Mouse (Mus musculus) lung, embryonic 14.5 days (tissue): ENCODE measurements around the gene Maz. TPM values are rescaled to one million over a fixed set of nuclear protein-coding genes. Genes with fewer than 3 reads are reported as not detected.

Experiments used
- ATAC-seq: fragments of 200-750 bp; cut with Nextera tagmentation; 2 replicates; pipeline ENCODE4 v1.8.0; 2017; ENCODE audit warnings: mild to moderate bottlenecking, moderate TSS enrichment, moderate library complexity; ENCODE audit not compliant: insufficient read depth
- DNase-seq: peaks from one replicate; pipeline ENCODE4 v3.0.0-alpha.2; 2015
- H3K27ac ChIP-seq: fragments of 300-500 bp; sonication (generic); 2 replicates; pipeline ENCODE4 v1.5.1; 2014; ENCODE audit warnings: low read depth, mild to moderate bottlenecking, moderate library complexity
- H3K27me3 ChIP-seq: fragments of 300-500 bp; sonication (generic); 2 replicates; pipeline ENCODE4 v1.6.1; 2014; ENCODE audit warnings: low read length, control low read depth; ENCODE audit not compliant: insufficient read depth
- H3K36me3 ChIP-seq: fragments of 300-500 bp; sonication (generic); 2 replicates; pipeline ENCODE4 v1.6.1; 2014; ENCODE audit warnings: control low read depth; ENCODE audit not compliant: insufficient read depth
- H3K4me1 ChIP-seq: fragments of 300-500 bp; sonication (generic); 2 replicates; pipeline ENCODE4 v1.6.1; 2014; ENCODE audit warnings: antibody characterized with exemption, control low read depth; ENCODE audit not compliant: insufficient read depth
- H3K4me2 ChIP-seq: fragments of 300-500 bp; sonication (generic); 2 replicates; pipeline ENCODE4 v1.6.1; 2014; ENCODE audit warnings: mild to moderate bottlenecking
- H3K4me3 ChIP-seq: fragments of 300-500 bp; sonication (generic); 2 replicates; pipeline ENCODE4 v1.5.1; 2014; ENCODE audit warnings: low read depth, low read length
- H3K9ac ChIP-seq: fragments of 300-500 bp; sonication (generic); 2 replicates; pipeline ENCODE4 v1.6.1; 2014
- H3K9me3 ChIP-seq: fragments of 300-500 bp; sonication (generic); 2 replicates; pipeline ENCODE4 v1.6.1; 2016; ENCODE audit warnings: low read depth, low read length, control low read depth
- CTCF ChIP-seq: IDR thresholded peaks from 2 replicates; pipeline ENCODE4 v1.5.1; 2016; ENCODE audit warnings: antibody characterized with exemption, low read depth
- WGBS: fragments of 180-500 bp; shearing (Covaris S2); extraction: QIAGEN DNeasy Blood & Tissue Kit; methylation state at CpG from one replicate; pipeline ENCODE4 v1.1.7; 2014; 5-methylcytosine and 5-hydroxymethylcytosine counted together
- polyA plus RNA-seq: library from polyadenylated mRNA; unstranded; fragments of >200 nt; fragmentation: Nextera tagmentation; extraction: Ambion mirVana; gene quantifications from 2 replicates; pipeline ENCODE4 v1.2.1, GENCODE M21; 2014

Gene Maz
- polyA plus RNA-seq, 1 experiment from 2014 or later, result 90.8 TPM

DNA sequence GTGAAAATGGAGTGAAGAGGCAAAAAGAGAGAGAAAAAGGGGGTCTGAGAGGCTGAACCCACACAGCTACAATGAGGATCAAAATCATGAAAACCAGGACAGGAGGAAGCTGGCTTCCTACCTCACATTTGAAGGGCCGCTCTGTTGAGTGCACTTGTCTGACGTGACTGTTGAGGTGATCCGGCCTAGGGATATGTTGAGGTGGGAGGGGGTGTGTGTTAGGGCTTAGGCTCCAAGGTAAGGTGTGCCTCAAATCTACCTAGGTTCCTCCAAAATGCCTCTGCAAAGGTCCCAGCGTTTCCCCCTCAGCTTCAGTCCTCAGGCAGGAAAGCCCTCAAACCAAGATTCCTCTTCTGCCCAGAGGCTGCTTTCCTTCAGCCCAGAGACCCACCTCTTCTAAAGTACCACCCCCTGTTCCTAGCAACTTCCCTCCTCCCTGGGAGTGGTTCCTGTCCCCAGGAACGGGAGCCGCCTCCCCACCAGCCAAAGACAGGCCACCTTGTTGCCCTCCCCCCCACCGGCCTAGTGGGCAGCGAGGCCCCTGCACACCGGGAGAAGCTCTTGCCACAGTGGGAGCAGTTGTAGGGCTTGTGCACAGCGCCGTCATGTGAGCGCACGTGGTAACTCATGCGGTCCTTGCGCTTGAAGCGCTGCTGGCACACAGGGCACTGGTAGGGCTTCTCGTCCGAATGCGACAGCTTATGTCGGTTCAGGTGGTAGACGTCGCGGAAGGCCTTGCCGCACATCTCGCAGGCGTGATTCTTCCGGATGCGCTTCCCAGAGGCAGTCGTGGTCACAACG lies 1.9 kb downstream of the Maz start:
- ATAC-seq (peak; percentile 26), DNase-seq (peak; percentile 86)
- peak overlapping the region; percentile 97 for H3K9ac ChIP-seq
- peak overlapping the region; percentile 99 for H3K27ac ChIP-seq
- no peaks in the 10 kb centered on the region for H3K27me3 ChIP-seq
- no peaks in the 10 kb centered on the region for H3K9me3 ChIP-seq
- H3K36me3 ChIP-seq, result peaks cover 57% of the 10 kb centered on the region
- H3K4me1 ChIP-seq, result peaks cover 22% of the 10 kb centered on the region
- peak overlapping the region; percentile 99 for H3K4me2 ChIP-seq
- peak; percentile 78 for TF ChIP-seq CTCF
- WGBS, result 0% methylated on average over 30 of the region's 30 CpGs
- H3K4me3 ChIP-seq, result peak overlapping the region; percentile 97

DNA sequence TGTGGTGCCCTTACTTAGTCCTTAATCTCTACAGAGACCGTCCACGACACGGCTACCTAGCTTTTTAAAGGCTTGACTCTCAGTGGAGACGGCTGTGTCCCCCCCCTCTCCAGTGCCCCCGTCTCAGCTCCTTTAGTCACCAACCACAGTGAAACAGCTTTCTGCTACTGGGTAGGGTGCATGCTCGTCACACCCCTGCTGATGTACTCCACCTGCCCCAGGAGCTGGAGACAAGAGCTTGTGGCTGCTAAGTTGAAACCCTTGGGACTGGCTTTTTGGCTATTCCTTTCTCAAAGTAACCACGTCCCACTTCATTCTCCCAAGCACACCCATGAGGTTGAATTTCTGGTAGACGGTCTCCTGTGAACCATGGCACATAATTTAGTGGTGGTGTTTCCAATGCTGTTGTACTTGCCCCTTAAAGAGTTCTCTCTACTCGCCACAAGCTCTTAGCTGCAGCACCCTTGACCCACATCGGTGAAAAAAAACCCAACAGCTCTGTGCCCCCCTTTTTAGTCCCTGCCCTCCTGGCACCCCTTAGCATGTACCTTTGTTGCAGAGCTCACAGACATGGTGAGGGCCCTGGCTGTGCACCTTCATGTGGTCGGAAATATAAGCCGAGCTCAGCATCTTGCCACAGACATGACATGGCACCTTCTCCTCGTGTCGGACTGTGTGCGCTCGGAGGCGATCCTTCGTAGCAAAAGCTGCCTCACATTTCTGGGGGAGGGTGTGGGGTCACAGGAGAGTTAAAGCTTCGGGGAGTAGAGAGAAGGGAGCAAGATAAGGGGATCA lies 2.7 kb downstream of the Maz start:
- peaks cover 53% of the 10 kb centered on the region for H3K36me3 ChIP-seq
- TF ChIP-seq CTCF, result no peak
- ATAC-seq, result no peak
- H3K9ac ChIP-seq, result peak overlapping the region; percentile 97
- peak overlapping the region; percentile 99 for H3K27ac ChIP-seq
- H3K4me2 ChIP-seq, result peak overlapping the region; percentile 99
- no peaks in the 10 kb centered on the region for H3K27me3 ChIP-seq
- WGBS, result 15% methylated on average over 19 of the region's 19 CpGs
- DNase-seq, result no peak
- peaks cover 22% of the 10 kb centered on the region for H3K4me1 ChIP-seq
- H3K4me3 ChIP-seq, result peak overlapping the region; percentile 97
- no peaks in the 10 kb centered on the region for H3K9me3 ChIP-seq

DNA sequence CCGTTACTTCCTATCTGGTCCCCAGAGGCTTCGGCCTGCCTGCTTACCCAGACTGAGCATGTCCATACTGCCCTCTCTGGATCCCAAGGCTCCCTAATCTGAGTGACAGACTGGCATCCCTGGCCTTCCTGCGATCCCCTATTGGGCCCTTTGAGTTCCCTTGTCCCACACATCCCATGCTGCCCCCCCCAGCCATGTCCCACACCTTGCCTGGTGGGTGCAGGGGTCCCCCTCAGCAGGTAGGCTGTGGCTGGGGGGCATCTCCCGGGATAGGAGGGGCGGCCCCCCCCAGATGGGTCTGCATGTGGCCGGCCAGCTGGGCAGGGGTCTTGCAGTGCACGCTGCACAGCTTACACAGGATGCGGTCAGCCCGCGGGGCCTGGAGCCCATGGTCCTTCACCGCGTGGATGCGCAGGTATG lies 3.6 kb downstream of the Maz start:
- H3K4me2 ChIP-seq, result peak overlapping the region; percentile 99
- peak overlapping the region; percentile 24; the same call in 1 of the 2 replicates for H3K27ac ChIP-seq
- H3K4me3 ChIP-seq, result peak overlapping the region; percentile 97
- H3K9me3 ChIP-seq, result no peaks in the 10 kb centered on the region
- H3K9ac ChIP-seq, result peak overlapping the region; percentile 97; the same call in 1 of the 2 replicates
- H3K27me3 ChIP-seq, result no peaks in the 10 kb centered on the region
- TF ChIP-seq CTCF, result no peak
- H3K36me3 ChIP-seq, result peaks cover 49% of the 10 kb centered on the region
- no peak for ATAC-seq
- peaks cover 22% of the 10 kb centered on the region for H3K4me1 ChIP-seq
- no peak for DNase-seq
- 73% methylated on average over 11 of the region's 13 CpGs for WGBS

DNA sequence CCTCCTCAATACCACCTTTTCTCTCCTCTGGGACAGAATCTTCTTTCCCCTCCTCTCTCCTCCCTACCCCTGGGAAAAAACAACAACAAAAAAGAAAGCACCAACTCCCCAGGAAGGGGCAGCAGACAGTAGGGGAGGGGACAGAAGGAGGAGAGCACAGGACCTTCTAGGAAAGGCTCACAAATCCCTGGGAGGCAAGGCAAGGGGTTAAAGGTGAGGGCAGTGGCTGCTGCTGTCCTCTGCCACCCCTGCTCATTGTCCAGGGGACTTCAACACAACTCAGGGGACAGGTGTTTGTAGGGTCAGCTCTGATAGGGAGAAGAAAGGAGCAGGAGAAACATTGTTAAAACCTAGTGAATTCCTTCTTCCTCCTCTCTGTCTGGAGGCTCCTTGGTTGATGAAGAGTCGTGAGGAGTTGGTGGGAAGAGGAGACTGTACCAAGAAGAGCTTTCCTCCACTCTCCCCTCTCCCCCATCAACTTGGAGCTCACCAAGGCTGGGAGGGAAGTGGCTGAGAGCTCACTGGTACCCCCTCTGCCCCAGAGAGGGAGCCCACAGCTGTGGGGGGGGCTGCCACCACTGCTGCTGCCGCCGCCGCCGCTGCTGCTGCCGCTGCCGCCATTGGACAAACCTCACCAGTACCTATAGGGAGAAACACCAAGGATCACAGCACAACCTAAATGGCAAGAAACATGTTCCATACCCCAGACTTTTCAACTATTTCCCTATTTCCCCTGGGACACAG lies 4.1 kb downstream of the Maz start:
- Histone ChIP-seq H3K27ac (peak overlapping the region; percentile 24), H3K4me2 (peak overlapping the region; percentile 99), H3K27me3 (no peaks in the 10 kb centered on the region), H3K4me3 (peak overlapping the region; percentile 97), H3K36me3 (peaks cover 43% of the 10 kb centered on the region), H3K9me3 (no peaks in the 10 kb centered on the region), H3K9ac (peak overlapping the region; percentile 97; the same call in 1 of the 2 replicates), H3K4me1 (peaks cover 16% of the 10 kb centered on the region)
- DNase-seq (no peak), ATAC-seq (no peak)
- TF ChIP-seq CTCF, result no peak
- 67% methylated on average over 7 of the region's 7 CpGs for WGBS

DNA sequence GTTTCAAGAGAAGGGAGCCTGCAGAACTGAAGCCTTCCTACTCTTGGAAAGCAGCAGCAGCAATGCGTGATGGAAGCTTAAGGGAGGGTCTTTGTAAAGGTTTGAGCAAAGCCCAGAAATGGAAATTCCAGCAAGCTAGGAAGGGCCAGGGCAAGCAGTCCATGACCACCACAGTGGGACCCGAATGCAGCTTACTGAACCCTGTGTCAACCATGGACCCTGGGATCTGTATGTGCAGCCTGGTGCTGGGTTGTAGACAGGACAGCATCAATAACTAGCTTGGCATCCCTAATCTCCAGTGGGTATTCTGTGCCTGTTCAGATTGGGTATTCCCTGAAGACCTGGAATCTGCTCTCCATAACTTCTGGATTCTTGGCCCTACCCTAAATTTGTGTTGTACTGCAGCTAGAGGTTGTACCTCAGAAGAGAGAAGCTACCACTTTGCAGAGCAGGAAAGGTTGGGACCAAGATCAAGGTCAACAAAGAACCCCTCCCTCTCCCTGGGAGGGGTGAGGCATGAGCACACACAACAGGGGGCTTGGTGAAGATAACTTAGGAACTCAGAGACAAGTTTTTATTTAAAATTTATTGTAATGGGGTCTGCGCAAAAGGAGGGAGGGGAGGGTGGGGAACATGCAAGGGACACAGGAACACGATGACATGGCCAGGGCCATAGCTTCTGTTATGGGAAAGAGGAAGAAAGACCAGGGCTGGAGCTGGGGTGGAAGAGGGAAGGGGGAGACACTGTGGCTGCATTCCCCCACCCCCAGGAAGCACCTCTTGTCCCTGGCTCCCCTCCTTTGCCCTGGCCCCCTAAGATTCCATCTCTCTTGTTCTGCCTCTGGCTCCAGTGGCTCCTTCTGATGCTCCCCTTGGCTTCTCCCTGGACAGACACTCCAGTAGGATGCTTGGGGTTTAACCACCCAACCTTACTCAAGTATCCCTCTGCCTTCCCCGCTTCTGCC lies 5.0 kb downstream of the Maz start:
- Histone ChIP-seq H3K9ac (peak overlapping the region; percentile 50), H3K9me3 (no peaks in the 10 kb centered on the region), H3K27me3 (no peaks in the 10 kb centered on the region), H3K4me2 (peak overlapping the region; percentile 74), H3K4me1 (peaks cover 16% of the 10 kb centered on the region), H3K4me3 (peak overlapping the region; percentile 97), H3K36me3 (peaks cover 41% of the 10 kb centered on the region), H3K27ac (peak overlapping the region; percentile 63)
- no peak for DNase-seq
- ATAC-seq, result no peak
- WGBS, result 25% methylated on average over 5 of the region's 5 CpGs
- TF ChIP-seq CTCF, result no peak
